ENCODE assay signal across 7 mouse cellular contexts in genomic region chr5:34513466-34514217, GRCm38 (mm10). TPM values are rescaled to one million over a fixed set of nuclear protein-coding genes. Genes with fewer than 3 reads are reported as not detected.
DNase-seq lines count a peak whose midpoint lies in the region; ATAC-seq and TF ChIP-seq lines count a peak whose summit lies in the region.

Tnip2 (minus strand) TSS chr5:34513991.

- TF ChIP-seq CTCF in kidney, adult 2 months (conservative IDR thresholded peaks at IDR 0.05; ENCODE audit: insufficient read depth, insufficient read length, low read depth, low read length), result no peak
- TF ChIP-seq CTCF in spleen, adult 2 months (IDR thresholded peaks at IDR 0.05; ENCODE audit: extremely low read depth, insufficient read depth, insufficient read length, insufficient replicate concordance), result no peak

- peak; percentile 90 for ATAC-seq in embryonic facial prominence, embryonic 12.5 days (ENCODE audit: insufficient number of reproducible peaks, insufficient read depth, low FRiP score, low TSS enrichment)
- ATAC-seq in limb, embryonic 12.5 days (ENCODE audit: insufficient number of reproducible peaks, insufficient read depth, low FRiP score, low TSS enrichment, low read depth), result peak; percentile 93
- peak; percentile 97 for ATAC-seq in midbrain, embryonic 15.5 days (replicated peaks)

- H3K9ac ChIP-seq in embryonic facial prominence, embryonic 12.5 days, result peak within 1 kb of the TSS; percentile 65
- H3K9ac ChIP-seq in limb, embryonic 12.5 days (replicated peaks), result peak within 1 kb of the TSS; percentile 64
- H3K9ac ChIP-seq in midbrain, embryonic 15.5 days, result peak within 1 kb of the TSS; percentile 66

- no peak within 1 kb of the TSS for H3K27ac ChIP-seq in embryonic facial prominence, embryonic 12.5 days
- peak within 1 kb of the TSS; percentile 47 for H3K27ac ChIP-seq in kidney, adult 2 months (ENCODE audit: insufficient read depth, low read depth, low read length)
- no peak within 1 kb of the TSS for H3K27ac ChIP-seq in limb, embryonic 12.5 days
- no peak within 1 kb of the TSS for H3K27ac ChIP-seq in midbrain, embryonic 15.5 days
- peak within 1 kb of the TSS; percentile 46 for H3K27ac ChIP-seq in spleen, adult 2 months (ENCODE audit: insufficient read depth, low read length)

- TF ChIP-seq POLR2A in kidney, adult 2 months (IDR thresholded peaks at IDR 0.05; ENCODE audit: low read depth, low read length), result peak; percentile 54
- TF ChIP-seq POLR2A in spleen, adult 2 months (IDR thresholded peaks at IDR 0.05; ENCODE audit: low read depth, low read length), result no peak

- under 1% methylated on average over 64 of the region's 64 CpGs for WGBS in embryonic facial prominence, embryonic 12.5 days
- under 1% methylated on average over 64 of the region's 64 CpGs for WGBS in kidney, adult 2 months
- under 1% methylated on average over 64 of the region's 64 CpGs for WGBS in limb, embryonic 12.5 days
- under 1% methylated on average over 63 of the region's 64 CpGs for WGBS in midbrain, embryonic 15.5 days
- under 1% methylated on average over 64 of the region's 64 CpGs for WGBS in spleen, adult 2 months

- H3K4me2 ChIP-seq in embryonic facial prominence, embryonic 12.5 days (replicated peaks), result peak within 1 kb of the TSS; percentile 96
- peak within 1 kb of the TSS; percentile 92 for H3K4me2 ChIP-seq in limb, embryonic 12.5 days
- peak within 1 kb of the TSS; percentile 79 for H3K4me2 ChIP-seq in midbrain, embryonic 15.5 days

- peak; percentile 97 for DNase-seq in adrenal gland, postnatal 25 days
- DNase-seq in heart, adult 18-20 months, result peak; percentile 98
- peak; percentile 99 for DNase-seq in kidney, adult 2 months
- DNase-seq in spleen, adult 2 months (ENCODE audit: low read depth in 1 of 2, low spot score in 2 of 2), result peak; percentile 85 to 96

- H3K27me3 ChIP-seq in embryonic facial prominence, embryonic 12.5 days, result peaks cover 14% of the 10 kb centered on the region
- no peaks in the 10 kb centered on the region for H3K27me3 ChIP-seq in kidney, adult 2 months (replicated peaks; ENCODE audit: control insufficient read depth, insufficient read depth, low read length)
- H3K27me3 ChIP-seq in limb, embryonic 12.5 days, result peaks cover 18% of the 10 kb centered on the region
- 0 out of 2 replicates have a peak, but pooled peaks cover 6% of the 10 kb centered on the region for H3K27me3 ChIP-seq in midbrain, embryonic 15.5 days (replicated peaks)
- H3K27me3 ChIP-seq in spleen, adult 2 months (ENCODE audit: control insufficient read depth, insufficient read depth, low read length), result no peaks in the 10 kb centered on the region

- H3K4me3 ChIP-seq in embryonic facial prominence, embryonic 12.5 days, result peak within 1 kb of the TSS; percentile 66
- H3K4me3 ChIP-seq in kidney, adult 2 months (ENCODE audit: insufficient read depth, low read depth, low read length), result peak within 1 kb of the TSS; percentile 79
- H3K4me3 ChIP-seq in limb, embryonic 12.5 days (replicated peaks), result peak within 1 kb of the TSS; percentile 68
- peak within 1 kb of the TSS; percentile 62 for H3K4me3 ChIP-seq in midbrain, embryonic 15.5 days
- H3K4me3 ChIP-seq in spleen, adult 2 months (ENCODE audit: extremely low read depth, insufficient read depth, insufficient read length), result peak within 1 kb of the TSS; percentile 80

- H3K36me3 ChIP-seq in embryonic facial prominence, embryonic 12.5 days, result no peaks in the 10 kb centered on the region
- no peaks in the 10 kb centered on the region for H3K36me3 ChIP-seq in kidney, adult 2 months (ENCODE audit: control insufficient read depth, insufficient read depth, low read length)
- no peaks in the 10 kb centered on the region for H3K36me3 ChIP-seq in limb, embryonic 12.5 days
- H3K36me3 ChIP-seq in midbrain, embryonic 15.5 days (replicated peaks), result no peaks in the 10 kb centered on the region
- H3K36me3 ChIP-seq in spleen, adult 2 months (ENCODE audit: control insufficient read depth, insufficient read depth, low read length), result no peaks in the 10 kb centered on the region

- no peaks in the 10 kb centered on the region for H3K9me3 ChIP-seq in embryonic facial prominence, embryonic 12.5 days
- no peaks in the 10 kb centered on the region for H3K9me3 ChIP-seq in limb, embryonic 12.5 days
- no peaks in the 10 kb centered on the region for H3K9me3 ChIP-seq in midbrain, embryonic 15.5 days

- 0 out of 2 replicates have a peak, but pooled peaks cover 3% of the 10 kb centered on the region for H3K4me1 ChIP-seq in embryonic facial prominence, embryonic 12.5 days
- no peaks in the 10 kb centered on the region; the same call in 1 of the 2 replicates for H3K4me1 ChIP-seq in kidney, adult 2 months (ENCODE audit: control insufficient read depth, insufficient read depth, low read length)
- H3K4me1 ChIP-seq in limb, embryonic 12.5 days (replicated peaks), result peaks cover 12% of the 10 kb centered on the region
- H3K4me1 ChIP-seq in midbrain, embryonic 15.5 days, result peaks cover 9% of the 10 kb centered on the region; the same call in 1 of the 2 replicates
- H3K4me1 ChIP-seq in spleen, adult 2 months (ENCODE audit: control insufficient read depth, insufficient read depth, insufficient read length), result peaks cover 7% of the 10 kb centered on the region; the same call in 1 of the 2 replicates

RNA-seq across cellular contexts. Expression of gene Tnip2, which starts in this region (rescaled TPM):
- total RNA-seq in adrenal gland, postnatal 25 days (2021), result 14.9 and 24.7 TPM in 2 replicates
- polyA plus RNA-seq in embryonic facial prominence, embryonic 12.5 days (2016; fragmentation: Nextera tagmentation; extraction: Ambion mirVana), result 12.0 and 12.6 TPM in 2 replicates
- 1 to 10 TPM; 5.7 to 5.9 TPM for total RNA-seq in heart, adult 18-20 months (2021)
- polyA plus RNA-seq in kidney, adult 2 months (2012; rRNA removed), result 11.4 and 13.6 TPM in 2 replicates
- polyA plus RNA-seq in limb, embryonic 12.5 days (2016; fragmentation: Nextera tagmentation; extraction: Ambion mirVana), result 9.6 and 10.8 TPM in 2 replicates
- 10.9 and 13.0 TPM in 2 replicates for polyA plus RNA-seq in midbrain, embryonic 15.5 days (2015; fragmentation: Nextera tagmentation; extraction: Ambion mirVana)
- polyA plus RNA-seq in spleen, adult 2 months (2012; rRNA removed), result 23.3 and 27.4 TPM in 2 replicates

Comparison
In these comparisons a context has a peak if more than half of its experiments do, and no peak if none do; other contexts are left out.
1. H3K27ac ChIP-seq: peak in kidney, adult 2 months (single experiment) and spleen, adult 2 months (single experiment); none in embryonic facial prominence, embryonic 12.5 days (single experiment), limb, embryonic 12.5 days (single experiment) and midbrain, embryonic 15.5 days (single experiment).
2. Peak in every context shown above with its lines, with median percentiles within 50 percentile points of each other: DNase-seq, ATAC-seq, H3K4me2 ChIP-seq, H3K4me3 ChIP-seq and H3K9ac ChIP-seq.